Mouse (Mus musculus) ES-E14 (cell line): ENCODE results near the gene Kcnab1.

Source experiments
- CHD2 ChIP-seq: IDR thresholded peaks from 2 replicates; pipeline ENCODE4 v1.6.1; 2014; ENCODE audit warnings: mild to moderate bottlenecking, low read depth, low read length, inconsistent platforms
- HCFC1 ChIP-seq: IDR thresholded peaks from 2 replicates; pipeline ENCODE4 v1.6.1; 2012; ENCODE audit warnings: low read length, inconsistent platforms, borderline replicate concordance; ENCODE audit not compliant: insufficient read depth
- MAFK ChIP-seq: IDR thresholded peaks from 2 replicates; pipeline ENCODE4 v1.6.1; 2014; ENCODE audit warnings: mild to moderate bottlenecking, low read depth, low read length, inconsistent platforms; ENCODE audit not compliant: insufficient read depth
- ZC3H11A ChIP-seq: IDR thresholded peaks from 2 replicates; pipeline ENCODE4 v1.6.1; 2012; ENCODE audit warnings: low read depth, mild to moderate bottlenecking, inconsistent platforms, low read length, borderline replicate concordance
- ZNF384 ChIP-seq: IDR thresholded peaks from 2 replicates; pipeline ENCODE4 v1.6.1; 2012; ENCODE audit warnings: low read depth, low read length, inconsistent platforms

- no peak for TF ChIP-seq ZC3H11A
- TF ChIP-seq MAFK, result no peak
- TF ChIP-seq CHD2, result no peak
- TF ChIP-seq ZNF384, result no peak
- no peak for TF ChIP-seq HCFC1
Measured at GRCm38 (mm10) chr3:65405781-65406180, 296.6 kb downstream of the Kcnab1 start.
